Mouse (Mus musculus): ENCODE results near the gene Adra1b. TPM values are rescaled to one million over a fixed set of nuclear protein-coding genes. Genes with fewer than 3 reads are reported as not detected.

Adra1b gene
- total RNA-seq, 1 experiment, result 0.71 TPM

DNA sequence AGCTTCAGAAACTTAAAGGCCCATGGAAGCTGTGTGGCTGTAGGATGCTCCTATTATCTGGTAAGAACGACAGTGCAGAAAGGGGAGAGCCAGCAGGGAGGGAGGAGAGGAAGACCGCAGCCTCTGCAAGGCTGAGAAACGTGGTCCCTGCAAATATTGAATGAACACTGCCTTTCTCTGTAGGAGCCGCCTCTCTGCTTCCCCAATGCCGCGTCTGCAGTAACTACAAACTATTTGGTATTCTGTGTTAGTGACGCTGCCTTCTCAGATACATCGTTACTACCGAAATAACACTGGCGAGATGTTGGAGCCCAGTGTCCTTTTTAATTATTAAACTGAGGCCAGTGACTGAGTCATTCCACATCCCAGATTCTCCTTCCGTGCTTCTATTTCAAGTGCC, 66.5 kb downstream of the Adra1b start:
- Histone ChIP-seq H3K36me3 (ENCODE audit: control insufficient read depth, insufficient read depth, low read length, poor library complexity, severe bottlenecking) (no peaks in the 10 kb centered on the region), H3K9ac (ENCODE audit: insufficient read depth, low read depth, low read length, poor library complexity, severe bottlenecking) (no peak overlapping the region), H3K4me3 (ENCODE audit: insufficient read depth in 1 of 2, low read depth in 1 of 2, low read length in 2 of 2, poor library complexity in 1 of 2, severe bottlenecking in 1 of 2) (no peak overlapping the region), H3K27ac (ENCODE audit: insufficient read depth, low read depth, low read length, poor library complexity, severe bottlenecking) (no peak overlapping the region), H3K4me1 (ENCODE audit: control insufficient read depth in 2 of 2, insufficient read depth in 2 of 2, low read length in 2 of 2, poor library complexity in 1 of 2) (peaks cover 0 to 6% of the 10 kb centered on the region in 2 experiments; a peak in 1 of 4 replicates), H3K9me3 (ENCODE audit: control insufficient read depth, insufficient read depth, low read depth, low read length) (no peaks in the 10 kb centered on the region)
- no peak for DNase-seq (ENCODE audit: low read depth, low spot score)
- in situ Hi-C loops (cut with MboI; ENCODE audit: low sequenced_read_pairs in 2 of 2, unreplicated experiment in 2 of 2), result no loop called here
- TF ChIP-seq CHD2 (IDR thresholded peaks at IDR 0.05; ENCODE audit: low read depth, low read length) (no peak), MAFK (IDR thresholded peaks at IDR 0.05; ENCODE audit: insufficient read depth, low read depth, low read length) (no peak), HCFC1 (IDR thresholded peaks at IDR 0.05; ENCODE audit: borderline replicate concordance, insufficient read depth, low read length) (no peak), ZNF384 (IDR thresholded peaks at IDR 0.05; ENCODE audit: low read depth, low read length) (no peak), ZC3H11A (IDR thresholded peaks at IDR 0.05; ENCODE audit: borderline replicate concordance, low read depth, low read length) (no peak)

DNA sequence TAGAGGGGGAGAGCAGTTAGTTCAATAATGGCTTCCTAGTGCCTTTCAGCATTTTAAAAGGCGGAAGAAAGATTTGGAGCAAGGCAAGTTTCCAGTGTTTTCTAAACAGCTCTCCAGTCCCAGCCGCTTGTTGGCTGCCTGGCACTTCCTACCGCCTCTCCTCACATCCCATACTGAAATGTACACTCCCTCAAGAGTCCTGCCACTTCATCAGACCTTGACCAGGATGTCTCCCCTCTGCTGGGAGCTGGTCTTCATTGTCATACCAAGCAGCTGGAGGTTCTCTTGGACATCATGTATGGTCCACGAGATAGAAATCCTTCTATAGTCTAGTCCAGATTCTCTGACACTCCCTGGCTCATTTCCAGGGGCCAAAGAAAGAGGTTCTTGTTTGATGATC, 69.5 kb downstream of the Adra1b start:
- Histone ChIP-seq H3K36me3 (ENCODE audit: control insufficient read depth, insufficient read depth, low read length, poor library complexity, severe bottlenecking) (no peaks in the 10 kb centered on the region), H3K9me3 (ENCODE audit: control insufficient read depth, insufficient read depth, low read depth, low read length) (no peaks in the 10 kb centered on the region), H3K9ac (ENCODE audit: insufficient read depth, low read depth, low read length, poor library complexity, severe bottlenecking) (no peak overlapping the region), H3K27ac (ENCODE audit: insufficient read depth, low read depth, low read length, poor library complexity, severe bottlenecking) (no peak overlapping the region), H3K4me1 (ENCODE audit: control insufficient read depth in 2 of 2, insufficient read depth in 2 of 2, low read length in 2 of 2, poor library complexity in 1 of 2) (peaks cover 0 to 6% of the 10 kb centered on the region in 2 experiments; a peak in 1 of 4 replicates), H3K4me3 (ENCODE audit: insufficient read depth in 1 of 2, low read depth in 1 of 2, low read length in 2 of 2, poor library complexity in 1 of 2, severe bottlenecking in 1 of 2) (no peak overlapping the region)
- TF ChIP-seq MAFK (IDR thresholded peaks at IDR 0.05; ENCODE audit: insufficient read depth, low read depth, low read length), result no peak
- TF ChIP-seq ZNF384 (IDR thresholded peaks at IDR 0.05; ENCODE audit: low read depth, low read length), result no peak
- no peak for TF ChIP-seq CHD2 (IDR thresholded peaks at IDR 0.05; ENCODE audit: low read depth, low read length)
- no peak for TF ChIP-seq ZC3H11A (IDR thresholded peaks at IDR 0.05; ENCODE audit: borderline replicate concordance, low read depth, low read length)
- TF ChIP-seq HCFC1 (IDR thresholded peaks at IDR 0.05; ENCODE audit: borderline replicate concordance, insufficient read depth, low read length), result no peak
- no peak for DNase-seq (ENCODE audit: low read depth, low spot score)
- in situ Hi-C loops (cut with MboI; ENCODE audit: low sequenced_read_pairs in 2 of 2, unreplicated experiment in 2 of 2), result no loop called here

DNA sequence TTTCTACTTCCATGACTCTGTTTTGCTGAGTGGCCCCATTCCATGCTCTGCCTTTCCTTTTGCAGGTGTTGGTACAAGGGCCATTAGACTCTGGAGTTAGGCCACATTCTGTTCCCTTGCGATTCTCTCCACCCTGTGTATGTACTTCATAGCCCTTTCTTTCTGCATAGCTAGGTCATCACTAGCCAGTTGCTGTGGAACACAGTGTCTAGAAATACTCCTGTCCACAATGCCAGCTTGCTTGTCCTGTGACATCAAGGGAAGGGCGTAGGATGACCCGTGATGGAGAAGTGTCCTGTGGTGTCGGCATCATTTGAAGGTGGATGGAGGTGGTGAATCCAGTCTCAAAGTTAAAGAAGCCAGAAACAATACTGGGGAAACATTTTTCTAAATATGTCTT, 74.2 kb downstream of the Adra1b start:
- in situ Hi-C loops (cut with MboI; ENCODE audit: low sequenced_read_pairs in 2 of 2, unreplicated experiment in 2 of 2), result no loop called here
- no peak overlapping the region for H3K27ac ChIP-seq (ENCODE audit: insufficient read depth, low read depth, low read length, poor library complexity, severe bottlenecking)
- H3K4me3 ChIP-seq (ENCODE audit: insufficient read depth in 1 of 2, low read depth in 1 of 2, low read length in 2 of 2, poor library complexity in 1 of 2, severe bottlenecking in 1 of 2), result no peak overlapping the region
- no peak for DNase-seq (ENCODE audit: low read depth, low spot score)
- no peaks in the 10 kb centered on the region for H3K9me3 ChIP-seq (ENCODE audit: control insufficient read depth, insufficient read depth, low read depth, low read length)
- no peaks in the 10 kb centered on the region for H3K4me1 ChIP-seq (ENCODE audit: control insufficient read depth in 2 of 2, insufficient read depth in 2 of 2, low read length in 2 of 2, poor library complexity in 1 of 2)
- no peak overlapping the region for H3K9ac ChIP-seq (ENCODE audit: insufficient read depth, low read depth, low read length, poor library complexity, severe bottlenecking)
- H3K36me3 ChIP-seq (ENCODE audit: control insufficient read depth, insufficient read depth, low read length, poor library complexity, severe bottlenecking), result no peaks in the 10 kb centered on the region
- TF ChIP-seq MAFK (IDR thresholded peaks at IDR 0.05; ENCODE audit: insufficient read depth, low read depth, low read length) (no peak), HCFC1 (IDR thresholded peaks at IDR 0.05; ENCODE audit: borderline replicate concordance, insufficient read depth, low read length) (no peak), ZC3H11A (IDR thresholded peaks at IDR 0.05; ENCODE audit: borderline replicate concordance, low read depth, low read length) (no peak)

DNA sequence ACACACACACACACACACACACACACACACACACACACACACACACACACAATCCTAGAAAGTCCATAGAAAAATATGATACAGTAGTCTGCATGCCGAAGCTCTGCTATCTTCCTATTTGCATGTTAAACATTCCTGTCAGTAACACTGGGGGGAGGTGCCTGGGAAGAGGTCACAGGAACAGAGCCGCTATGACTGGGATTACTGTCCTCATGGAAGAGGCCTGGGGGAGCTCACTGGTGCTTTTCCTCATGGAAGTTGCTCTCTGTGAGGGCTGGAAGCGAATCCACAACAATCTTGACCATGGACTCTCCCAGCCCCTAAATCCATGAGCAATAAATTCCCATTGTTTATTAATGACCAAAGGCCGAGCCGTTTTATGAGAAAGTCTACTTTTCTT, 77.7 kb downstream of the Adra1b start:
- Histone ChIP-seq H3K36me3 (ENCODE audit: control insufficient read depth, insufficient read depth, low read length, poor library complexity, severe bottlenecking) (no peaks in the 10 kb centered on the region), H3K9me3 (ENCODE audit: control insufficient read depth, insufficient read depth, low read depth, low read length) (no peaks in the 10 kb centered on the region), H3K27ac (ENCODE audit: insufficient read depth, low read depth, low read length, poor library complexity, severe bottlenecking) (no peak overlapping the region), H3K4me3 (ENCODE audit: insufficient read depth in 1 of 2, low read depth in 1 of 2, low read length in 2 of 2, poor library complexity in 1 of 2, severe bottlenecking in 1 of 2) (no peak overlapping the region), H3K4me1 (ENCODE audit: control insufficient read depth in 2 of 2, insufficient read depth in 2 of 2, low read length in 2 of 2, poor library complexity in 1 of 2) (no peaks in the 10 kb centered on the region), H3K9ac (ENCODE audit: insufficient read depth, low read depth, low read length, poor library complexity, severe bottlenecking) (no peak overlapping the region)
- in situ Hi-C loops (cut with MboI; ENCODE audit: low sequenced_read_pairs in 2 of 2, unreplicated experiment in 2 of 2), result no loop called here
- DNase-seq (ENCODE audit: low read depth, low spot score), result no peak
- TF ChIP-seq MAFK (IDR thresholded peaks at IDR 0.05; ENCODE audit: insufficient read depth, low read depth, low read length) (no peak), CHD2 (IDR thresholded peaks at IDR 0.05; ENCODE audit: low read depth, low read length) (no peak), HCFC1 (IDR thresholded peaks at IDR 0.05; ENCODE audit: borderline replicate concordance, insufficient read depth, low read length) (no peak), ZC3H11A (IDR thresholded peaks at IDR 0.05; ENCODE audit: borderline replicate concordance, low read depth, low read length) (no peak), ZNF384 (IDR thresholded peaks at IDR 0.05; ENCODE audit: low read depth, low read length) (no peak)

All from ES-E14 (cell line).